Mouse (Mus musculus): ENCODE data around the gene Olfr92. TPM values are rescaled to one million over a fixed set of nuclear protein-coding genes. Genes with fewer than 3 reads are reported as not detected.

Olfr92 gene
- total RNA-seq, 4 experiments from 2014 or later = not detected

GRCm38 (mm10) chr17:37063063-37063462 lies 56.8 kb downstream of the Olfr92 start:
- no peak for DNase-seq (ENCODE audit: low spot score in 2 of 2)

- DNase-seq (ENCODE audit: low spot score in 2 of 2) = peak; percentile 59 to 66
Measured at GRCm38 (mm10) chr17:37062101-37062641, 57.7 kb downstream of the Olfr92 start.

GRCm38 (mm10) chr17:37061435-37061834 lies 58.5 kb downstream of the Olfr92 start:
- DNase-seq (ENCODE audit: low spot score in 2 of 2) = no peak

Other genes with a start within 250 kb of the Olfr92 start
- gene Trim40, start 230.0 kb downstream of the Olfr92 start, total RNA-seq (2022) = under 1 TPM in 1 of 4 experiments, not detected in 3; 0.31 TPM
- not detected for gene Trim31, start 222.0 kb downstream of the Olfr92 start, total RNA-seq (2022)
- gene Rnf39, start 177.2 kb downstream of the Olfr92 start, total RNA-seq (2022) = 1 to 10 TPM; 3.9 to 4.3 (median 4.2) TPM
- 100 to 1,000 TPM; 122 to 142 (median 124) TPM for gene Ppp1r11, start 168.3 kb downstream of the Olfr92 start, total RNA-seq (2022)
- 10 to 100 TPM; 26.6 to 35.5 (median 32.2) TPM for gene Znrd1, start 161.5 kb downstream of the Olfr92 start, total RNA-seq (2022)
- gene Znrd1as, start 161.5 kb downstream of the Olfr92 start, total RNA-seq (2022) = 1 to 10 TPM; 4.1 to 6.8 (median 5.8) TPM
- under 1 TPM in 1 of 4 experiments, not detected in 3; 0.47 TPM for gene 2410137M14Rik, start 138.9 kb downstream of the Olfr92 start, total RNA-seq (2022)
- 1 to 10 TPM in 2 of 4 experiments, under 1 TPM in 2; 0.49 to 1.6 (median 0.91) TPM for gene H2-M5, start 130.6 kb downstream of the Olfr92 start, total RNA-seq (2022)
- gene Zfp57, start 118.9 kb downstream of the Olfr92 start, total RNA-seq (2022) = 10 to 100 TPM in 2 of 4 experiments, 1 to 10 TPM in 2; 8.9 to 10.8 (median 9.8) TPM
- 10 to 100 TPM; 35.6 to 57.5 (median 47.8) TPM for gene Mog, start 96.7 kb downstream of the Olfr92 start, total RNA-seq (2022)
- gene Gabbr1, start 74.1 kb downstream of the Olfr92 start, total RNA-seq (2022) = 100 to 1,000 TPM; 595 to 693 (median 673) TPM
- gene Olfr90, start 31.6 kb downstream of the Olfr92 start, total RNA-seq (2022) = not detected
- gene Olfr91, start 21.8 kb downstream of the Olfr92 start, total RNA-seq (2022) = not detected
- not detected for gene Olfr93, start 41.4 kb upstream of the Olfr92 start, total RNA-seq (2022)
- not detected for gene Ubd, start 73.8 kb upstream of the Olfr92 start, total RNA-seq (2022)
- gene Olfr94, start 80.9 kb upstream of the Olfr92 start, total RNA-seq (2022) = not detected
- gene Olfr95, start 93.0 kb upstream of the Olfr92 start, total RNA-seq (2022) = not detected
- gene Olfr96, start 100.1 kb upstream of the Olfr92 start, total RNA-seq (2022) = not detected
- not detected for gene Olfr97, start 117.2 kb upstream of the Olfr92 start, total RNA-seq (2022)
- not detected for gene Olfr98, start 143.7 kb upstream of the Olfr92 start, total RNA-seq (2022)
- gene H2-M3, start 150.1 kb upstream of the Olfr92 start, total RNA-seq (2022) = 1 to 10 TPM; 2.4 to 6.3 (median 4.2) TPM
- gene Olfr99, start 163.4 kb upstream of the Olfr92 start, total RNA-seq (2022) = not detected
- not detected for gene Olfr101, start 184.2 kb upstream of the Olfr92 start, total RNA-seq (2022)
- not detected for gene Olfr102, start 197.0 kb upstream of the Olfr92 start, total RNA-seq (2022)
- not detected for gene Olfr103, start 219.6 kb upstream of the Olfr92 start, total RNA-seq (2022)
- gene Olfr104-ps, start 239.5 kb upstream of the Olfr92 start, total RNA-seq (2022) = not detected

All from layer of hippocampus, adult 8-10 months (tissue).